ENCODE assay signal across 10 mouse cellular contexts in the genomic region with DNA sequence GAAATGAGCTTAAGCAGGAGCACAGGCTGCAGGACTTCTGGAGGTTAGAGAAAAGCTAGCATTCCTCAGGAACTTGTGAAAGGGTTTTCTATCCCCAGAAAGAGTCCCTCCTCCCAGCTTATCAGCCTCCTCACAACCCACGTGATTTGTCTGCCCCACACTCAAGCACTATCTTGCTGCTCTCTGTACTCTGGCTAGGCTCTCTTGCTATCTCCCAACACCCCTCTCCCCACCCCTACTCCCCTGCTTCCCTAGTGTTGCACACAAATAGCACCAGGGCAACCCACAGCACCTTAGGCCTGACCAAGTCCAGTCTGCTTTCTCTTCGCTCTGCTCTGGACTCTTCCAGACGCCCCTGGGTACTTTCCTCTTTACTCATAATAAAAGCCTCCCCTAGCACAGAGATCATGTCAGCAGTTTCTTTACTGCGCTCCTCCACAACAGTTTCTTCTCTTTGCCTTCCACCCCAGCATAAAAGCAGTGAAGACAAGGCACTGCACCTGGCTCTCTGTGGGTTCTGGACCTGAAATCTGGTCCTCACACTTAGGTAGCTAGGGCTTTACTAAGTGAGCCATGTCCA. TPM values are rescaled to one million over a fixed set of nuclear protein-coding genes. Genes with fewer than 3 reads are reported as not detected.
DNase-seq lines count a peak whose midpoint lies in the region; ATAC-seq lines count a peak whose summit lies in the region.
"Had no signal": no experiment of that assay in that cellular context is flagged by ENCODE, and none has a peak within 500 bp of the region (broad histone marks: within the 10 kb centered on the region; RNA-seq: fewer than 3 reads in every experiment).

No protein-coding gene starts in this region.

- H3K4me1 ChIP-seq in megakaryocyte, embryonic 14.5 days, result peaks cover 63% of the 10 kb centered on the region
- H3K4me1 ChIP-seq in stomach, embryonic 14.5 days (ENCODE audit: control insufficient read depth, insufficient read depth, low read length), result peaks cover 37% of the 10 kb centered on the region

- DNase-seq in heart, adult 8-10 months (ENCODE audit: low spot score), result peak; percentile 39
- DNase-seq in heart, postnatal 4 days, result peak; percentile 66
- DNase-seq in layer of hippocampus, postnatal 14 days (ENCODE audit: low spot score in 2 of 2), result no peak
- DNase-seq in frontal cortex, adult 2 months (ENCODE audit: extremely low spot score in 1 of 2, low spot score in 1 of 2), result no peak
- DNase-seq: cerebellum, adult 11-12 months; thymus, postnatal 14 days had no signal

- no peaks in the 10 kb centered on the region for H3K9me3 ChIP-seq in megakaryocyte, embryonic 14.5 days
- H3K9me3 ChIP-seq in stomach, embryonic 14.5 days (ENCODE audit: control insufficient read depth, low read depth, low read length), result no peaks in the 10 kb centered on the region

- no peaks in the 10 kb centered on the region for H3K27me3 ChIP-seq in megakaryocyte, embryonic 14.5 days (replicated peaks)
- H3K27me3 ChIP-seq in stomach, embryonic 14.5 days (ENCODE audit: control insufficient read depth, insufficient read depth, low read length), result no peaks in the 10 kb centered on the region

- peaks cover 60% of the 10 kb centered on the region for H3K36me3 ChIP-seq in megakaryocyte, embryonic 14.5 days (replicated peaks; ENCODE audit: low read length)
- H3K36me3 ChIP-seq in stomach, embryonic 14.5 days (ENCODE audit: control insufficient read depth, insufficient read depth, low read length), result peaks cover 6% of the 10 kb centered on the region; the same call in 1 of the 2 replicates

- no peak overlapping the region for H3K9ac ChIP-seq in stomach, embryonic 14.5 days (replicated peaks; ENCODE audit: low read depth, low read length)

- peak overlapping the region; percentile 18 for H3K4me3 ChIP-seq in megakaryocyte, embryonic 14.5 days (replicated peaks)
- no peak overlapping the region for H3K4me3 ChIP-seq in stomach, embryonic 14.5 days (ENCODE audit: low read depth, low read length)

- H3K4me2 ChIP-seq in stomach, embryonic 14.5 days (replicated peaks; ENCODE audit: low read depth, low read length), result no peak overlapping the region

- no peak; the same call in 1 of the 2 replicates for ATAC-seq in megakaryocyte, adult 5-6 weeks (ENCODE audit: poor library complexity, severe bottlenecking)
- peak; percentile 80 for ATAC-seq in stomach, embryonic 14.5 days (ENCODE audit: insufficient number of reproducible peaks, insufficient read depth, low FRiP score, low read depth)

- peak overlapping the region; percentile 67; the same call in 1 of the 2 replicates for H3K27ac ChIP-seq in stomach, embryonic 14.5 days (ENCODE audit: low read length)

- WGBS in stomach, embryonic 14.5 days, result 49% methylated on average over 4 of the region's 4 CpGs

RNA-seq across cellular contexts. Expression of gene Ube4b, which starts 27.1 kb away (rescaled TPM):
- 134 and 196 TPM in 2 replicates for polyA plus RNA-seq in megakaryocyte, embryonic 14.5 days (2012; ENCODE audit: insufficient read depth, low replicate concordance)
- 31.7 and 41.1 TPM in 2 replicates for total RNA-seq in megakaryocyte, adult 5-6 weeks (2015)
- total RNA-seq in megakaryocyte, adult 5-6 weeks (2017), result 22.4 and 26.3 TPM in 2 replicates
- 10 to 100 TPM; 40.6 to 46.8 (median 42.6) TPM for total RNA-seq in heart, adult 8-10 months (2022)
- 10 to 100 TPM; 59.9 to 61.8 TPM for total RNA-seq in heart, postnatal 4 days (2021)
- 41.7 and 44.3 TPM in 2 replicates for polyA plus RNA-seq in stomach, embryonic 14.5 days (2014; fragmentation: Nextera tagmentation; extraction: Ambion mirVana)
- 100 to 1,000 TPM; 107 to 110 TPM for total RNA-seq in layer of hippocampus, postnatal 14 days (2021)
- 95.4 and 101 TPM in 2 replicates for polyA plus RNA-seq in frontal cortex, adult 2 months (2012; rRNA removed)

RNA-seq across cellular contexts. Expression of gene Rbp7, which starts 55.4 kb away (rescaled TPM):
- polyA plus RNA-seq in megakaryocyte, embryonic 14.5 days (2012; ENCODE audit: insufficient read depth, low replicate concordance), result not detected in 2 replicates
- not detected in 2 replicates for total RNA-seq in megakaryocyte, adult 5-6 weeks (2015)
- total RNA-seq in megakaryocyte, adult 5-6 weeks (2017), result not detected in 2 replicates
- 10 to 100 TPM; 41.4 to 66.1 (median 52.8) TPM for total RNA-seq in heart, adult 8-10 months (2022)
- total RNA-seq in heart, postnatal 4 days (2021), result 10 to 100 TPM; 38.9 to 39.6 TPM
- polyA plus RNA-seq in stomach, embryonic 14.5 days (2014; fragmentation: Nextera tagmentation; extraction: Ambion mirVana), result 1.9 TPM in 2 replicates
- total RNA-seq in layer of hippocampus, postnatal 14 days (2021), result not detected
- polyA plus RNA-seq in frontal cortex, adult 2 months (2012; rRNA removed), result 0.67 and 0.82 TPM in 2 replicates
- total RNA-seq: layer of hippocampus, adult 8-10 months had no signal

Comparison
In these comparisons a context has a peak if more than half of its experiments do, and no peak if none do; other contexts are left out.
1. DNase-seq: peak in heart, adult 8-10 months (single experiment) and heart, postnatal 4 days (single experiment); none in layer of hippocampus, postnatal 14 days (0 of 2) and frontal cortex, adult 2 months (0 of 2).
2. RNA of gene Rbp7, which starts 55.4 kb away (total RNA-seq): 41.4 to 66.1 TPM in heart, adult 8-10 months and 38.9 to 39.6 TPM in heart, postnatal 4 days; not detected in layer of hippocampus, postnatal 14 days and not detected in megakaryocyte, adult 5-6 weeks; every median in the first group is over 10 times any median in the second.